Mouse (Mus musculus) embryo, embryonic 10.5 days (tissue): ENCODE data around the gene Slc39a7.
"Not testable (repeated sequence)": the region's sequence is repeated elsewhere in the genome, so short reads cannot be mapped to it uniquely, and the experiment has no call there.

Source experiments
- DNase-seq: peaks from one replicate; pipeline ENCODE4 v3.0.0-alpha.2; 2015; ENCODE audit warnings: low spot score

The Slc39a7 gene

DNA sequence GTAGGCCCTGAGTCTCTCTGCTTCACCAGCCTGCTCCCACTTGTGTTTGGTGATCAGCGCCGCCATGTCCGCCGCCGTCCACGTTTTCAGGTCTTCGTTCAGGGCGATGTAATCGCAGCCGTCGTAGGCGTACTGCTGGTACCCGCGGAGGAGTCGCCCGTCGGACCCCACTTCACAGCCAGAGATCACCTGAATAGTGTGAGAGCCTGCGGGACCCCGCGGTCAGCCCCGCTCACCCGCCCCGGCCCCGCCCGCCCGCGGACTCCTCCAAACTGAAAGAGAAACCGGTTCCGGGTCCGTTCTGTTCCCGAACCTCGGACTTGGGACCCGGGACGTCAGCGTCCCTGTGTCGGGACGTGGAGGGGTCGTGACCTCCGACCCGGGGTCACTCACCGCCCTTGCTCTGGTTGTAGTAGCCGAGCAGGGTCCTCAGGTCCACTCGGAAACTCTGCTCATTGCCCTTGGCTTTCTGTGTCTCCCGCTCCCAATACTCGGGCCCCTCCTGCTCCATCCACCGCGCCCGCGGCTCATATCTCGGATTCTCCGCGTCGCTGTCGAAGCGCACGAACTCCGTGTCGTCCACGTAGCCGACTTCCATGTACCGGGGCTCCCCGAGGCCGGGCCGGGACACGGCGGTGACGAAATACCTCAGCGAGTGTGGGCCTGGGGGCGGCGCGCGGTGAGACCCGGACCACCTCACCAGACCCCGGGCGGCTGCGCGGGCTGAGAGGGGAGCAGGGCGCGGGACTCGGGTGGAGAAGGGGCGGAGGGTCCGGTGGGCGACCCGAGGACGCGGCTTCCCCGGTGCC is 31.9 kb downstream of the Slc39a7 start:
- peak; percentile 32 for DNase-seq

DNA sequence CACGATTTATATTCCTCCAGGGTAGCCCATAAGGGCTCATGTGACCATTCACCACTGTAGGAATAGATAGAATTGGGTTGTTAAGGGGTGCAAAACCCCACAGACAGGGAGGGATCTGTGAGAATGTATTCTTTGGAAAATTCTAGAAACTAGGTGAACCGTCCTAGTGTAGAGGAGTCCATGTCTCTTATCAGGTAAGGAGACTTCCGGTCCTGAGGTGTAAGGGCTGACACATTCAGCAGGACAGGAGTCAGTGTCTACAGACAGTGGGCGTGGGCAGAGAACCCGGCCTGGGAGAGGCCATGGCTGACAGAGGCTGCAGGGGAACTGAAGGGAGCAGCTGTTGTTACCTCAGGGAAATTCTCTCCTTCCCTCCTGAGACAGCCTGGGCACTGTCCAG is 32.8 kb downstream of the Slc39a7 start:
- not testable (repeated sequence) for DNase-seq

DNA sequence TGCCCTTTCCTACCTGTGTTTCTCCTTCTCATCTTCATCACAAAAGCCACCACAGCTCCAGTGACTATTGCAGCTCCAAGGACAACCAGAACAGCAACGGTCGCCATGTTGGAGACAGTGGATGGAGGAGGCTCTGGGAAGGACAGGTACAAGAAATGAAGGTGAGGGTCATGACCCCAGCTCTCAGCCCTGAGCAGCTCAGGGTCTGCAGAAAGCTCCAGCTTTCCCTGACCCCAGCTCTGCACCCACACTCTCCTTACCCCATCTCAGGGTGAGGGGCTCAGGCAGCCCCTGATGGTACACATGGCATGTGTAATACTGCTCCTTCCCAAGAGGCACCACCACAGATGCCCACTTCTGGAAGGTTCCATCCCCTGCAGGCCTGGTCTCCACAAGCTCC is 34.5 kb downstream of the Slc39a7 start:
- not testable (repeated sequence) for DNase-seq

DNA sequence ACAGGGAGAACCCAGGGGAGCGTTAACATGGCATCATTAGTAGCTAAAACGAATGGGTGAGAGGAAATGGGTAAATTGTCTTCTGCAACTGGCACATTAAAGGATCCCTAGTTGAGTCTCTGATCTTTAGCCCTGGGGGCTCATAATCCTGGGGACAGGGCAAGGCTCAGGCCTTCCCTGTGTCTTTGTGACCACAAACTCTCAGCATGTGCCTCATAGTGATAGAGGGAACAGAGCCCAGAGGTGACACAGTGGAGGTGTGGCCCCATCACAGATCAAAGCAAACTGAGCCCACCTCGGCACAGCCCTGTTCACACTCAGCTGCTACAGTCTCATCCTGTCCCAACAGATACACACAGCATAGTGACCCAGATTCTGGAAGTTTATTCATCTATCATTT is 35.8 kb downstream of the Slc39a7 start:
- no peak for DNase-seq

DNA sequence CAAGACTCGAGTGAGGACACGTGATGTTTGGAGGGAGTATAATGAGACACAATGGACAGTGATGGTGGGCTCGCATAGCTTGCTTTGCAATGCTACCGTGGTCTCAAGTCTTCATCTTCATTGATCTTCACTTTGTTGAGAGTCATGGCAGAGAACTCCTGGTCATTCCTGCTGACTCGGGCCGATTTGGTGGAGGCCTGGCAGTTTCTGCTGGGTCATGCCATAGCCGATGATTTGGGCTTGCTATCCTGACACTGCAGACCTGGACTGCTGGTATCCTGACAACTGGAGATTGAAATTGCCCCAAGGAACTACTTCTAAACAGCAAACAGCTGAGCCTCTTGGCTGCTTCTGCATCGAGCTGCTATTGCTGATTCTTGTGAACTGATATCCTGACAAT is 36.5 kb downstream of the Slc39a7 start:
- no peak for DNase-seq

DNA sequence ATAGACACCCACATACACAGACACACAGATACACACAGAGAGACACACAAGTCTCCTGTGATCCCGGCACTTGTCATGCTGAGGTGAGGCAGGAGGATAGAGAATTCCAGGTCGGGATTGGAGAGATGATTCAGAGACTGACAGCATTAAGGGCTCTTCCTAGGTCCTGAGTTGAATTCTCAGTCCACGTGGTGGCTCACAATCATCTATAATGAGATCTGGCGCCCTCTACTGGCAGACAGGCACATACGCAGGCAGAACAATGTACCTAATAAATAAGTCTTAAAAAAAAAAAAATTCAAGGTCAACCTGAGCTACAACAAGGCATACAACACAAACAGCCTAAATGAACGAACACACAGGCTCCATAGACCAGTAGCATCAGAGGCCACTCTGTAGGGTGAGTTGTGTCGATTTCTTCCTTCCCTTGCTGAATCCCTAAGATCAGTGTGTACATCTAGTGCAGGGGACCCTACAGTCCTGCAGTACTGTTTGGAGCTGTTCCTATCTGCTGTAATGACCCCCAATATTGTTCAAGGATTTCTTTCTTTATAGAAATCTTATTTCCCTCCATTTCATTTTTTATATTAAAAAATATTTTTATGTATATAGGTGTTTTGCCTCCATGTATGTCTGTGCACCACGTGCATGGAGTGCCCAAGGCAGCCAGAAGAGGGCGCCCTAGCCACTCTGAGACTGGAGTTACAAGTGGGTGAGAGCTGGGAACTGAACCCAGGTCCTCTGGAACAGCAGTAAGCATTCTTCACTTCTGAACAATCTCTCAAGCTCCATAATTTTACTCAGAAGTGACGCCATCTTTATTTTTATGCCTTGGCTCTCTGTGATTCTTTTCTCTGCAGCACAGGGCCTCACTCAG is 39.5 kb downstream of the Slc39a7 start:
- DNase-seq, result peak; percentile 91

DNA sequence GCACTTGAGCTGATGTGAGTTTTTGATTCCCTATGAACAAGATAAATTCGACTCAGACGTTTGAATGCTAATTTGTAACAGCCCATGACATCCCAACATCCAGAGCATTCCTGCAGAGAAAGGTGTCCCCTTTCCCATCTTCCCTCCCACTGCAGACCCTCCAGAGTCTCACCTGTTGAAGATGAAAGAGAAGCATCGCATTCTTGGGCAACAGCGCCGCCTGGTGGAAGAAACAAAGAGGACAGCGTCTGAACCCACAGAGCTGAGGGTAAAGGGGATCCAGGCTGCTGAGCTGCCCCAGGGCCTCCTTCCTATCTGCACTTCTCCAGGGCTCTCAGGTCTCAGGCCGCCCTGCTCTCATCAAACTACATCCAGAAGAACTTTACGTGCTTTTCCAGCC is 49.3 kb downstream of the Slc39a7 start:
- DNase-seq, result peak; percentile 77

DNA sequence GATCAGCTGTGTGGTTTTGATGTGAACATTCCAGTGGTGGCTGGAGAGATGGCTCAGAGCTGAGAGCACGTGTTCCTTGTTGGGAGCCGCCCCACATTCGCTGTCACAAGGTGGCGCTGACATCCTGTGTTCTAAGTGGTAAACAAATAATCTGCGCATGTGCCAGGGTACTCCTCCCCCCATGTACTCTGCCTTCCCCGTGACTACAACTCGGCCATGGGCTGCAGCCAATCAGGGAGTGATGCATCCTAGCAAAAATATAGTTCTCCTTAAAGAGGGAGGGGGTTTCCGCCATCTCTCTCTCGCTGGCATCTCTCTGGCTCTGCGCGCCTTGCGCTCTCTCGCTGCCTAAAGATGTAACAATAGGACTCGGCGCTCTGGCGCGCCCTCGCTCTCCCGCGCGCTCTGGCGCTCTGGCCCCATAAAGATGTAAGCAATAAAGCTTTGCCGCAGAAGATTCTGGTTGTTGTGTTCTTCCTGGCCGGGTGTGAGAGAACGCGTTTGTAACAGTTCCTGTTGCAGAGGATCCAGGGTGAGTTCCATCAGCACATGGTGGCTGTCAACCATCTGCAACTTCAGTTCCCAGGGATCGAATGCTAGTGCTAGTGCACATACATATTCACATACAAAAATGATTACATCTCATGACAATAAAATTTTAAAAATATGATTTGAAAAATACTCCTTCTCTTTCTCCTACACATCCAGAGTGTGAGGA is 50.1 kb downstream of the Slc39a7 start:
- DNase-seq, result peak; percentile 97

DNA sequence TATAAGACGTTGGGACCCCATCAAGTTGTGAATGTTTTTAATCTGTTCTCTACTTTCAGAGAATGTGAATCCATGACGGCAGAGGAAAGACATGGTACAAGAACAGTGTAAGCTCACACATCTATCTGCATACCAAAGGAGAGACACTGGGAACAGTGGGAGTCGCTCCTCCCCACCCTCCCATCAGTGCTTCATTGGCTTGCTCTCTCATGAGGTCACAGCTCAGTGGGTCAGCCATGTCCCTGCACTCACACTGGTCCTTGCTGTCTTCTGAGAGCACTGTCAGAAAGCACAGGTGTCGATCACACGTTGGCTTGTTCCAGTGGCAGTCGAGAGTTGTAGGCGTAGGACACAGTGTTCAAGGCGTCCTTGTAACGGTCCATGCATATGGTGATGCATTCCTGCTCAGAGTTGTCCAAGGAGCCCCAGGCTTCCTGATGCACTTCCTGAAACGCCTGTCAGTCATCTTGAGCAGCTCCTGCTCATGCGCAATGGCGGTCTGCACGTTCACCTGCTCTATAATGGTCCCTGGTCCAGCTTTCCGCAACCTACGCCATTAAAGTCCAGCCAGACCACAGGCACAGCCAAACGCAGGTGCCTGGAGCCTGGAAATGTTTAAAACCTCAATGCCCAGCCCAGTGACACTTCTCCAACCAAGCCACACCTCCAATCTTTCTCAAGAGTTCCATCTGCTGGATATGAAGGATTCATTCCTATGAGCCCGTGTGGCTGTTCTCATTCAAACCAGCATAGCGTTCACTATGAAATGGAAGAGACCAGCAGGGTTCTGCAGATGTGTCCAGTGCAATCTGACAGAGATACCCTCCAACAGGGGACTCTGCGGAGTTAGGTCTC is 51.1 kb downstream of the Slc39a7 start:
- no peak for DNase-seq

DNA sequence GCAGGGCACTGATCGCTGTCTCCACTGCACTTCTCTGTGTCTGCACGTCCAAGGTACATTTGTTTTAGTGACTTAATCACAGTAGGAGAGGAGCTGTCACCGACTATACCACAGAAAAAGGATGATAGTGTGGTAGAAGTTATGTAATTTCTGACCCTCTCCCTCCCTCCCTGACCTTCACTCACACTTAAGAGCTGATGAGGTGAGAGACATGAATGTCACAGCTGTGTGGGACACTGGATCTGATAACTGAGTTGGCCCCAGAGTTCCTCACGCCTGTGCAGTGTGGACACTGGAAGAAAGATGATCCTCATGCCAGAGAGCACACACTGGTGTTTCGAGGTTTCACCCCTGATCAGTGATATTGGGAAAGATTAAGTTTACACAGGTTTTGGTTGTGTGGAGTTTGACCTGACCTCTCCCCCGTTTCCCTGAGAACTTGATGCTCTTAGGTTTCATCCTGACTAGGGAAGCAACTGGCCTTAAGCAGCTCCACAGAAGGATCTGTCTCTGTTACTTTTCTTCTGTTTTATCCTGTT is 51.9 kb downstream of the Slc39a7 start:
- DNase-seq, result no peak

DNA sequence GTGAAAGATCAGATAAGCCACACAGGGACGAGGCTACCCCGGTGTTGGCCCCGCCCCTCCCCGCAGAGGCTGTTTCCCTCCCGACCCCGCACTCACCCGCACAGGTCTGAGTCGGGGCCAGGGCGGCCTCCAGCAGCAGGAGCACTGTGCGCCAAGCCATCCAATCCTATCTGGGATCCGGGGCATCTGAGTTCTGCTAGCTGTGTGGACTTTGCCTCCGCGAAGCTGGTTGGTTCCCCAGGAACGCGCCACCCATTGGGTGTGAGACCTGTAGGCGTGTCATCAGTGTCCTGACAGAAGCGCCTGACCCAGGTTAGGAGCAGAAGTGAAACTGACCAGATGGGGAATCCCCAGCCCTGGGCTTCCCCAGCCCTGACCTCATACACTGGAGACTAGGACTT is 52.9 kb downstream of the Slc39a7 start:
- peak; percentile 60 for DNase-seq
